Mouse (Mus musculus) inflammation-experienced regulatory T-cells, adult 16 weeks (primary cell): ENCODE measurements around the gene Olfr509. TPM values are rescaled to one million over a fixed set of nuclear protein-coding genes. Genes with fewer than 3 reads are reported as not detected.

Source experiments
- polyA plus RNA-seq: library from polyadenylated mRNA; unstranded; fragments of 100-300 nt; shearing (Covaris generic); gene quantifications from one replicate; pipeline ENCODE4 v1.2.1, GENCODE M21; 2017

Gene Olfr509
- not detected for polyA plus RNA-seq

GRCm38 (mm10) chr7:108651806-108652205, at the start of gene Olfr509:
TSS of gene Olfr509 (minus strand) at chr7:108651906.

DNA sequence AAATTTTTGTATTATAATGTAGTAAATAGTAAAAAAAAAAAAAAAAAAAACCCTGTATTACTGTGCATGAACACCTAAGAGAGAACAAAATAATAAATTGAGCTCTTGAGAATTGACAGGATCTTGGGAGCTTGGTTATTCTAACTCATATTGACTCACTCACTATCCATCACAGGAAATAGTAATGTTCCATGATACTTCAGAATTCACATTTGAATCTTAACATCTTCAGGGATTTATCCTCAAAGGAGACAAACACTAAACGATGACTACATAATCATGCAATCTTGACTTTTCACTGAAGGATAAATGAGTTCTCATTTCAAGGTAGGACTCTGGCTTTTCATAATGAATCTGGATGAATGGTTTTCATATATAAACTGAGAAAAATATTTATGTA, 14.4 kb upstream of the Olfr509 start, which contains the start of gene Olfr510:
Gene Olfr510 (plus strand): TSS at position 301 of the 400 bp plus-strand sequence.

DNA sequence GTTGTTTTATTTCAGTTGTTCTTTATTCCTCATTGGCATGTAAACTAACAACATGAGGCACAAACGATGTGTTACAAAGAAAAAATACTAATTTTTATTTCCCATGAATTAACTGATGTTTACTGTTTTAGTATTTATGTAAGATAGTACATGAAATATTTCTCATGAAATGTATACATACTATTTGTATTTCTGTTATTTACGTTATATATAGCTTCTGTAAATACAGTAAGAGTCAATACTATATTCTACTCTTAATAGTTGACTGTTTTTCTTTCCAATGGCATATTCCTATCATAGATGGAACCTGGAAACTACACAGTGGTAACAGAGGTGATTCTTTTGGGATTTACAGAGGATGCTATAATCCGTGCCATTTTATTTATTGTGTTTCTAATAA, 22.0 kb downstream of the Olfr509 start, which contains the start of gene Olfr508:
Gene Olfr508 (plus strand): TSS at position 301 of the 400 bp plus-strand sequence.

GRCm38 (mm10) chr7:108621514-108621913, 30.2 kb downstream of the Olfr509 start, which contains the start of gene Olfr507:
TSS of gene Olfr507 (plus strand) at chr7:108621814.

DNA sequence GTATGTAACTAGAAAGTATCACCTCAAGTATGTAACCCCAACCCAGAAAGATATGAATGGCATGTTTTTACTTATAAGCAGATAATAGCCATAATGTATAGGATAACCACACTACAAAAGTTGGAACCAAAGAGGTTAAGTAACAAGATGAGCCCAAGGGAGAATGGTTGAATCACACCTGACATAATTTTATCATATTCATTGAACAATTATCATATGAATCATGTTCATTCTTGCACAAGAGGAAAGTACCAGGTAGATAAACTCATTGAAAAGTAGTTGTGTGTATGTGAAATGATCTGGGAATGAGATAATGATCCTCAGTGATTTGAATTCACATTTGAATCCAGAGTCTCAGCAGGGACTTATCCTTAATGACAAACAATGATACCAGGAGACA, 41.2 kb downstream of the Olfr509 start, which contains the start of gene Olfr506:
Gene Olfr506 (plus strand): TSS at position 301 of the 400 bp plus-strand sequence.

Other genes starting within 250 kb of the Olfr509 start
- not detected for gene Olfr497, start 231.5 kb downstream of the Olfr509 start, polyA plus RNA-seq
- not detected for gene Olfr498, start 186.6 kb downstream of the Olfr509 start, polyA plus RNA-seq
- not detected for gene Olfr502, start 126.8 kb downstream of the Olfr509 start, polyA plus RNA-seq
- gene Olfr503, start 107.4 kb downstream of the Olfr509 start, polyA plus RNA-seq, result not detected
- not detected for gene Olfr504, start 86.1 kb downstream of the Olfr509 start, polyA plus RNA-seq
- not detected for gene Olfr506, start 41.1 kb downstream of the Olfr509 start, polyA plus RNA-seq
- gene Olfr507, start 30.1 kb downstream of the Olfr509 start, polyA plus RNA-seq, result not detected
- gene Olfr508, start 21.9 kb downstream of the Olfr509 start, polyA plus RNA-seq, result not detected
- not detected for gene Olfr510, start 14.5 kb upstream of the Olfr509 start, polyA plus RNA-seq
- not detected for gene Olfr512, start 61.4 kb upstream of the Olfr509 start, polyA plus RNA-seq
- gene Olfr513, start 99.1 kb upstream of the Olfr509 start, polyA plus RNA-seq, result not detected
- gene Olfr514, start 174.1 kb upstream of the Olfr509 start, polyA plus RNA-seq, result not detected
- not detected for gene Olfr516, start 198.6 kb upstream of the Olfr509 start, polyA plus RNA-seq
- gene Olfr517, start 220.5 kb upstream of the Olfr509 start, polyA plus RNA-seq, result not detected
- gene Olfr518, start 233.1 kb upstream of the Olfr509 start, polyA plus RNA-seq, result not detected
- not detected for gene Olfr519, start 242.5 kb upstream of the Olfr509 start, polyA plus RNA-seq